Mouse (Mus musculus) midbrain, embryonic 15.5 days (tissue): ENCODE data around the gene Vps45. TPM values are rescaled to one million over a fixed set of nuclear protein-coding genes. Genes with fewer than 3 reads are reported as not detected.

Experiments used
- ATAC-seq: fragments of 200-750 bp; cut with Nextera tagmentation; replicated peaks from 2 replicates; pipeline ENCODE4 v1.8.0; 2017; ENCODE audit warnings: moderate TSS enrichment
- H3K27ac ChIP-seq: fragments of 300-500 bp; sonication (generic); 2 replicates; pipeline ENCODE4 v1.5.1; 2015; ENCODE audit warnings: mild to moderate bottlenecking, inconsistent platforms
- H3K27me3 ChIP-seq: fragments of 300-500 bp; sonication (generic); replicated peaks from 2 replicates; pipeline ENCODE4 v1.6.1; 2015; ENCODE audit warnings: inconsistent platforms
- H3K36me3 ChIP-seq: fragments of 300-500 bp; sonication (generic); replicated peaks from 2 replicates; pipeline ENCODE4 v1.6.1; 2015; ENCODE audit warnings: inconsistent platforms
- H3K4me1 ChIP-seq: fragments of 300-500 bp; sonication (generic); 2 replicates; pipeline ENCODE4 v1.6.1; 2015; ENCODE audit warnings: inconsistent platforms
- H3K4me2 ChIP-seq: fragments of 300-500 bp; sonication (generic); 2 replicates; pipeline ENCODE4 v1.6.1; 2015; ENCODE audit warnings: inconsistent platforms, mild to moderate bottlenecking, moderate library complexity
- H3K4me3 ChIP-seq: fragments of 300-500 bp; sonication (generic); 2 replicates; pipeline ENCODE4 v1.5.1; 2015; ENCODE audit warnings: mild to moderate bottlenecking, inconsistent platforms
- H3K9ac ChIP-seq: fragments of 300-500 bp; sonication (generic); 2 replicates; pipeline ENCODE4 v1.6.1; 2015; ENCODE audit warnings: mild to moderate bottlenecking, inconsistent platforms
- H3K9me3 ChIP-seq: fragments of 300-500 bp; sonication (generic); 2 replicates; pipeline ENCODE4 v1.6.1; 2016; ENCODE audit warnings: inconsistent platforms
- WGBS: fragments of 180-500 bp; shearing (Covaris S2); methylation state at CpG from one replicate; pipeline ENCODE4 v1.1.7; 2015; ENCODE audit warnings: mixed read lengths; 5-methylcytosine and 5-hydroxymethylcytosine counted together
- polyA plus RNA-seq: library from polyadenylated mRNA; unstranded; fragments of >200 nt; fragmentation: Nextera tagmentation; extraction: Ambion mirVana; gene quantifications from 2 replicates; pipeline ENCODE4 v1.2.1, GENCODE M21; 2015

The Vps45 gene
- polyA plus RNA-seq, 1 experiment from 2014 or later = 65.6 TPM

- Histone ChIP-seq H3K9ac (no peak overlapping the region), H3K9me3 (no peaks in the 10 kb centered on the region), H3K36me3 (no peaks in the 10 kb centered on the region), H3K27ac (no peak overlapping the region), H3K27me3 (no peaks in the 10 kb centered on the region), H3K4me1 (no peaks in the 10 kb centered on the region), H3K4me2 (no peak overlapping the region), H3K4me3 (no peak overlapping the region)
- ATAC-seq = no peak
- WGBS = 84% methylated on average over 4 of the region's 4 CpGs
These were observed 12.0 kb upstream of the Vps45 start for GRCm38 (mm10) chr3:96070241-96070640.

GRCm38 (mm10) chr3:96069542-96069941 lies 11.3 kb upstream of the Vps45 start:
- 60% methylated on average over 1 of the region's 1 CpGs for WGBS
- no peaks in the 10 kb centered on the region for H3K36me3 ChIP-seq
- H3K9ac ChIP-seq = no peak overlapping the region
- ATAC-seq = no peak
- H3K9me3 ChIP-seq = no peaks in the 10 kb centered on the region
- no peak overlapping the region for H3K4me2 ChIP-seq
- H3K27me3 ChIP-seq = no peaks in the 10 kb centered on the region
- H3K4me1 ChIP-seq = no peaks in the 10 kb centered on the region
- H3K27ac ChIP-seq = no peak overlapping the region
- no peak overlapping the region for H3K4me3 ChIP-seq

- WGBS = 93% methylated on average over 6 of the region's 6 CpGs
These were observed 10.8 kb upstream of the Vps45 start for GRCm38 (mm10) chr3:96069046-96069445.

GRCm38 (mm10) chr3:96066741-96067140 lies 8.5 kb upstream of the Vps45 start:
- Histone ChIP-seq H3K36me3 (no peaks in the 10 kb centered on the region), H3K4me2 (no peak overlapping the region), H3K27ac (no peak overlapping the region), H3K4me3 (no peak overlapping the region), H3K4me1 (no peaks in the 10 kb centered on the region), H3K9ac (no peak overlapping the region), H3K9me3 (no peaks in the 10 kb centered on the region), H3K27me3 (no peaks in the 10 kb centered on the region)
- 85% methylated on average over 5 of the region's 5 CpGs for WGBS
- ATAC-seq = no peak

More at GRCm38 (mm10) chr3:96069046-96069445, 10.8 kb upstream of the Vps45 start:
- no peak for ATAC-seq
- no peaks in the 10 kb centered on the region for H3K36me3 ChIP-seq
- H3K4me1 ChIP-seq = no peaks in the 10 kb centered on the region
- no peaks in the 10 kb centered on the region for H3K27me3 ChIP-seq
- no peak overlapping the region for H3K27ac ChIP-seq
- H3K4me2 ChIP-seq = no peak overlapping the region
- H3K4me3 ChIP-seq = no peak overlapping the region
- H3K9me3 ChIP-seq = no peaks in the 10 kb centered on the region
- H3K9ac ChIP-seq = no peak overlapping the region

- no peaks in the 10 kb centered on the region for H3K27me3 ChIP-seq
These were observed 7.6 kb upstream of the Vps45 start for GRCm38 (mm10) chr3:96065754-96066375.

GRCm38 (mm10) chr3:96065147-96065546 lies 6.9 kb upstream of the Vps45 start:
- 47% methylated on average over 4 of the region's 4 CpGs for WGBS
- Histone ChIP-seq H3K9ac (no peak overlapping the region), H3K36me3 (no peaks in the 10 kb centered on the region), H3K27ac (no peak overlapping the region), H3K27me3 (no peaks in the 10 kb centered on the region), H3K4me2 (no peak overlapping the region), H3K4me1 (no peaks in the 10 kb centered on the region), H3K9me3 (no peaks in the 10 kb centered on the region), H3K4me3 (no peak overlapping the region)
- ATAC-seq = no peak

More at GRCm38 (mm10) chr3:96065754-96066375, 7.6 kb upstream of the Vps45 start:
- Histone ChIP-seq H3K4me3 (no peak overlapping the region), H3K9ac (no peak overlapping the region), H3K27ac (no peak overlapping the region), H3K4me1 (no peaks in the 10 kb centered on the region), H3K9me3 (no peaks in the 10 kb centered on the region), H3K4me2 (peak overlapping the region; percentile 18), H3K36me3 (no peaks in the 10 kb centered on the region)
- no peak for ATAC-seq
- 33% methylated on average over 20 of the region's 20 CpGs for WGBS

- H3K4me1 ChIP-seq = no peaks in the 10 kb centered on the region
- H3K4me3 ChIP-seq = no peak overlapping the region
- H3K36me3 ChIP-seq = no peaks in the 10 kb centered on the region
- H3K27ac ChIP-seq = no peak overlapping the region
- 83% methylated on average over 3 of the region's 3 CpGs for WGBS
- no peak for ATAC-seq
- H3K9me3 ChIP-seq = no peaks in the 10 kb centered on the region
- H3K4me2 ChIP-seq = no peak overlapping the region
- no peaks in the 10 kb centered on the region for H3K27me3 ChIP-seq
- no peak overlapping the region for H3K9ac ChIP-seq
These were observed 6.0 kb upstream of the Vps45 start for GRCm38 (mm10) chr3:96064217-96064616.

GRCm38 (mm10) chr3:96063299-96063698 lies 5.0 kb upstream of the Vps45 start:
- Histone ChIP-seq H3K27me3 (no peaks in the 10 kb centered on the region), H3K27ac (no peak overlapping the region), H3K4me1 (peaks cover 4% of the 10 kb centered on the region; the same call in 1 of the 2 replicates), H3K4me3 (no peak overlapping the region), H3K9me3 (no peaks in the 10 kb centered on the region), H3K36me3 (no peaks in the 10 kb centered on the region), H3K9ac (no peak overlapping the region), H3K4me2 (no peak overlapping the region)
- 81% methylated on average over 2 of the region's 2 CpGs for WGBS
- no peak for ATAC-seq

GRCm38 (mm10) chr3:96060146-96060545 lies 1.9 kb upstream of the Vps45 start:
- no peaks in the 10 kb centered on the region for H3K27me3 ChIP-seq
- ATAC-seq = no peak
- H3K9me3 ChIP-seq = no peaks in the 10 kb centered on the region
- H3K9ac ChIP-seq = no peak overlapping the region
- no peak overlapping the region for H3K4me3 ChIP-seq
- peaks cover 23% of the 10 kb centered on the region for H3K4me1 ChIP-seq
- H3K36me3 ChIP-seq = no peaks in the 10 kb centered on the region
- no peak overlapping the region for H3K27ac ChIP-seq
- 85% methylated on average over 1 of the region's 1 CpGs for WGBS
- H3K4me2 ChIP-seq = no peak overlapping the region

- Histone ChIP-seq H3K27ac (peak overlapping the region; percentile 88), H3K4me1 (peaks cover 23% of the 10 kb centered on the region), H3K36me3 (0 out of 2 replicates have a peak, but pooled peaks cover 2% of the 10 kb centered on the region), H3K4me2 (peak overlapping the region; percentile 76), H3K4me3 (peak overlapping the region; percentile 57), H3K9ac (peak overlapping the region; percentile 61), H3K9me3 (no peaks in the 10 kb centered on the region), H3K27me3 (no peaks in the 10 kb centered on the region)
- under 1% methylated on average over 26 of the region's 26 CpGs for WGBS
- peak; percentile 97 for ATAC-seq
These were observed 490 bp downstream of the Vps45 start for GRCm38 (mm10) chr3:96057747-96058204.

- 0 out of 2 replicates have a peak, but pooled peaks cover 9% of the 10 kb centered on the region for H3K36me3 ChIP-seq
- H3K4me3 ChIP-seq = no peak overlapping the region
- no peak for ATAC-seq
- no peak overlapping the region for H3K4me2 ChIP-seq
- no peak overlapping the region for H3K9ac ChIP-seq
- H3K27me3 ChIP-seq = no peaks in the 10 kb centered on the region
- 89% methylated on average over 4 of the region's 4 CpGs for WGBS
- H3K4me1 ChIP-seq = peaks cover 23% of the 10 kb centered on the region
- H3K9me3 ChIP-seq = no peaks in the 10 kb centered on the region
- H3K27ac ChIP-seq = no peak overlapping the region
These were observed 2.2 kb downstream of the Vps45 start for GRCm38 (mm10) chr3:96056031-96056430.

- no peak for ATAC-seq
- no peak overlapping the region for H3K4me2 ChIP-seq
- H3K27ac ChIP-seq = no peak overlapping the region
- H3K4me3 ChIP-seq = no peak overlapping the region
- 88% methylated on average over 6 of the region's 6 CpGs for WGBS
- H3K27me3 ChIP-seq = no peaks in the 10 kb centered on the region
- 0 out of 2 replicates have a peak, but pooled peaks cover 11% of the 10 kb centered on the region for H3K36me3 ChIP-seq
- H3K9ac ChIP-seq = no peak overlapping the region
- no peaks in the 10 kb centered on the region for H3K9me3 ChIP-seq
- H3K4me1 ChIP-seq = peaks cover 23% of the 10 kb centered on the region
These were observed 3.0 kb downstream of the Vps45 start for GRCm38 (mm10) chr3:96055294-96055693.

- 45% methylated on average over 2 of the region's 2 CpGs for WGBS
- no peaks in the 10 kb centered on the region for H3K9me3 ChIP-seq
- no peak for ATAC-seq
- H3K36me3 ChIP-seq = 0 out of 2 replicates have a peak, but pooled peaks cover 13% of the 10 kb centered on the region
- H3K4me1 ChIP-seq = peaks cover 15% of the 10 kb centered on the region
- H3K9ac ChIP-seq = no peak overlapping the region
- H3K27ac ChIP-seq = no peak overlapping the region
- no peak overlapping the region for H3K4me2 ChIP-seq
- H3K27me3 ChIP-seq = no peaks in the 10 kb centered on the region
- no peak overlapping the region for H3K4me3 ChIP-seq
These were observed 6.4 kb downstream of the Vps45 start for GRCm38 (mm10) chr3:96051839-96052238.
